Mouse (Mus musculus): ENCODE results near the gene Susd2.

Susd2 gene

DNA sequence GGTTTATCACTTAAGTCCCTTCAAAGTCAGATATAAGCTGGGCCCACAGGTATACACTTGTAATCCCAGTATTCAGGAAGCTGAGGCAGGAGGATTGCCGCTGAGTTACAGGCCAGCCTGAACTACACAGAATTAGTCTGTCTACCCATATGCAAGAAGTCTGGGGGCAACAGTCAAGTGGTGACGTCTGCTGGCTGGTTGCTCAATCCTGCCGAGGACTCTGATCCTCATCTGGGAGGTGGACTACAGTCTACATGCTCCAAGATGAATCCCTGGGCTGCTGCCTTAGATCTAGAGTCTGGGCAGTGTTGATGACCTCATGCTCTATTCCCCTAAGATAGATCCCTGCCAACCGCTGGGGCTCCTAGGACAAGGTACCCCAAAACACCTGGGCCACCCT lies 10.2 kb upstream of the Susd2 start:
- no peak for DNase-seq (ENCODE audit: low read depth)

DNA sequence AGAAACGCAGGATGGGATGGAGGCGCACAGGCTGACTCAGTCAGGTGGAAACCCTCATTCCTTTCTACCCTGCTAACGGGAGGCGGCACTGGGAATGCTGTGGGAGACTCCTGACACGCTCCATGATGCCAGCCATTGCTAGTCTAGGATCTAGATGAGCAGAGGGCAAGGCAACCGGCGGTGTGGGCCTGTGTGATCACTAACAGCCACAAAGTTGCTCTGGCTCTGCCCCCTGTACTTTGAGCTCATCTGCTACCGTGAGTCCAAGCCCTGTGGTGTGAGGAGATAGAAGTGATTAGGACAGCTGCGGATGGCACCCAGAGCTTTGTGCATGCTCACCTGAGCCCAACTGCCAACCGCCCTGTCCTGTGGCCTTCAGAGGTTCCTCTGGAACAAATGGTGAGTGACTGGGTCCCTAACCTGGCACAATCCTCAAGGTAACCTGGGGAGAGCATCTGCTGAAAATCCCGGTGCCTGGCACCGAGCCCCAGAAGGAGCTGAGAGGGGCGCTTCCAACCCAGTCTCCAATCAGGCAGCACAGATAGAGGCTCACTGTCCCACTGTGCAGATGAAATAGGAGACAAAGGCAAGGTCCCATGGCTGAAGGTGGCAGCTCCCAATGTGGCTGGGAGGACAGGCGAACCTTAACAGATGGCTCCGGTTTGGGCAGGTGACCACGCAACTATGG lies 7.7 kb upstream of the Susd2 start:
- DNase-seq (ENCODE audit: low read depth), result no peak

DNA sequence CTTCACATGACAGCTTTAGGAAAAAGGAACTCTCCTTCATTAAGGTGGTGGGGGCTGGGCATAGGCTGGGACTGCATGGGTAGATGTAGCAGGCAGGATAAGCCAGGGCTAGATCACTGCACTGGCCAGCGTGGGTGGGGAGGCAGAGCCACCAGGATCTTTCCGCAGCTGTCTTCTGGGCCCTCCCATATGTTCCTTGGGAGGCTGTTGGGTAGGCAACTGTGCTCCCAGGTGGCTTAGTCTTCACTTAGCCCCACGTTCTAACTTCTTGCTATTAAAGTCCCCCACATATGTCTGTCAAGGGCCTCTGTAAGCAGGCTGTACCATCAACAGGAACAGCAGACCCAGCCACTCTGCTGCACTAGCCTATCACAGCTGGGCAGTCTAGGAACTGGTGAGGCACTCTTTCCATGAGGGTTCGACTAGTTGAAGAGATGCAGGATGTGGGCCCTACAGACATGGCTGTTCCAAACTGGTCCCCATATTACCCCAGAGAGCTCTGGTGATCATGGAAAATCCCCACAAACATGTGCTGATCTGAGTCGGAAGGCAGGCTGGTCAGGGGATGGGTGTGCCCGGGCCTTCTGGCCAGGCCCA lies 6.6 kb upstream of the Susd2 start:
- DNase-seq (ENCODE audit: low read depth), result no peak

DNA sequence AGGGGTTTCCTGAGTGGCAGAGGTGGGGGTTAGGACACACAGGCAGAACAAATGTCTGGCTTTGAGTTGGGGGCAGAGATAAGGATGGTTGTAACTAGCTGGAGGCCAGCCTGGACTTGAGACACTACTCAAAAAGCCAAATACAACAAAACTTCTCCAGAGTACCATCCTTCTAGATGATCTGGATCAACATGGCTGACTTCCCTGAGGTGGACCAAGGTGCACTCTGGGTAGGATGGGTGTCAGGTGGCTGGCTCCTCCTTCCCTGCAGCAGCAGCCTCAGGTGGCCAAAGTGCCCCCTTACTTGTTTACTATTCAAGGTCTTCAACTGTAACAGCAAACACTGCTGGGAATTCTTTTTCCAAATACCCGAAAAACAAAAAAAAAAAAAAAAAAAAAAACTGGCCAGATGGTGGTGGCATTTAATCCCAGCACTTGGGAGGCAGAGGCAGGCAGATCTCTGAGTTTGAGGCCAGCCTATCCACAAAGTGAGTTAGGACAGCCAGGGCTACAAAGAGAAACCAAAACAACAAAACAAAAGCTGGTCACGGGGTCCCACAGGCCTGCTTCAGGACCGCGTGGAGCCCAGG lies 5.7 kb upstream of the Susd2 start:
- DNase-seq (ENCODE audit: low read depth), result no peak

DNA sequence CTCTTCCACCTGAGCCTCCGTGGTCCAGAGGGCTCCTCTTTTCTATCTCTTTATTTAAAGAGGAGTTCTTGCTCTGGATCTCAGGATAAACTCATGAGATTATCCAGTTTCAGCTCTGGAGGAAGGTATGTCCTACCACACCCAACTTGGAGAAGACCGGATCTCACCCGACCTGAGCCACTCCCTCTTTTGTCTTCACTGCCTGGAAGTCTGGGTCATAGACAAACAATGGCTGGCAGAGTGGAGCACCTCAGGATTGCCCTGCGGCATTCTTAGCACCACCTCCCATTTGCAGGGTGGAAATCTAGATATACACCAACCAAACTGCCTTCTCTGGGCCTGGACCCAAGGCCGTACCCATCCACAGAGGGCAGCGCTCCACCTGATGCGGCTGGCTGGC lies 5.2 kb upstream of the Susd2 start:
- no peak for DNase-seq (ENCODE audit: low read depth)

DNA sequence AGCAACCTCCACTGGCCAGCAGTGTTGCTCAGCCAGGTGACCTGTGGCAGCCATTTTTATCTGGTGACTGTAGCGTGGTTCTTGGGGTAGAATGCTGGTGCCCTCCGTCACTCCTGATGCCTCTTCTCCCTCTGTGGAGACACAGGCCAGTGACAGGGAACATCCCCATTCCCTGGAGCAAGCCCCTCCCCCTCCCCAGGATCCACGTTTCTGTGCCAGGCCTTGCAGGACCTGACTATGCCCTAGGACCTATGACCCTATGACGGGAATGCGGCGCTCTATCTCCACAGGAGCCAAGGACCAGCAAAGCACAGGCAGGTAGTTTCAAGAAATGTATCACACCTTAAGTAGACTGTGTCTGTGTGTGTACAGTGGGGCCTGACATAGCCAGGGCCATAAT lies 4.3 kb upstream of the Susd2 start:
- DNase-seq (ENCODE audit: low read depth), result no peak

DNA sequence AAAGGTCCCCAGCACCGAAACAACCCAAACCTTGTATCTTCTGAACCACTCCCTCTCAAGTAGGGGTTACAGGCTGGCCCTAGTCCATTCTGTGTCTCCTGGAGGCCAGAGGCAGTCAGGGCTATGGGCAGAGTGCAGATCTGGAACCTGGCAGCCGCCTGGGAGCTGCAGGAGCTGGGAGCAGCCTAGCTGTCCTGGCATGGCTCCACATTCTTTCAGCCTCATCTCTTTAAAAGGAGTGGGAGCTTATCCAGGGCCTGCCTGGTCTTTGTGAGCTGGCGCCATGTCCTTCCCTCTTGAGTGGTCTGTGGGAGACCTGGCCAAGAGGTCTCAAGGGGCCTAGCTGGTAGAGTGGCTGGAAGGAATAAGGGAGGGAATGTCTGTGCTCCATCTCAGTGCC lies 3.6 kb upstream of the Susd2 start:
- DNase-seq (ENCODE audit: low read depth), result peak; percentile 19

DNA sequence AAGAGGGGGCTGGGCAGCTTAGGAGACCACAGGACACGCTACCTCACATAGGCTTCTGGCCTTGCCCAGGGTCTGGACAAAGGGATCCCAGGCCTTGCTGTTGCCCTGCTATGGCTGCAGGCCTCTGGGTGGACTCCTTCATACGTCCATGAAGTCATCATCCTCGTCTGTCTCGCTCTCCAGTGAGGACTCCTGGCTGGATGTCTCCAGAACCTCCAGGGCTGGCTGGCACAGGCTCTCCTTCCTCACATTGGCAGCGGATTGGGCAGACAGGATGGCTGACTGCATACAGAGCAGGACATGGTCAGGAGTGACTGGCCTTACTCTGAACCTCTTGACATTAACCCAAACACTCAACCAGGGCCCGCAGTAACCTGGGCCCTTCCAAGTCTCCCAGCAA lies 2.6 kb upstream of the Susd2 start:
- no peak for DNase-seq (ENCODE audit: low read depth)

DNA sequence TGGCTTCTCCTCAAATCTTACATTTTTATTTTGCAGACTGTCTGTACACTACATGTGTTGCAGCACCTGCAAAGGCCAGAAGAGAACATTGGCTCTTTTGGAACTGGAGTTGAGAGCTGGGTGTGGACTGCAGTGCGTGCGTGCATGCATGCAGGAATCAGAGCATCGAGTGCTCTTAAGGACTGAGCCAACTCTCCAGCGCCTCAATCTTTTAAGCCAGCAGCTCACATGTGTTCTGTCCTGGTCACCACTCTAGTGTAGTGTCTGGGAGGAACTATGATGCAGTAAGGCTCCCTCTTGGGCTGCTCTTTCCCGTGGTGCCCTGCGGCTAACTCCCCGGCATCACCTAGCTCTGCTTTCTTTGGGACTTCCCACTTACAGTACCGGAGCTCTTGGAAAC lies 1.8 kb upstream of the Susd2 start:
- DNase-seq (ENCODE audit: low read depth), result no peak

DNA sequence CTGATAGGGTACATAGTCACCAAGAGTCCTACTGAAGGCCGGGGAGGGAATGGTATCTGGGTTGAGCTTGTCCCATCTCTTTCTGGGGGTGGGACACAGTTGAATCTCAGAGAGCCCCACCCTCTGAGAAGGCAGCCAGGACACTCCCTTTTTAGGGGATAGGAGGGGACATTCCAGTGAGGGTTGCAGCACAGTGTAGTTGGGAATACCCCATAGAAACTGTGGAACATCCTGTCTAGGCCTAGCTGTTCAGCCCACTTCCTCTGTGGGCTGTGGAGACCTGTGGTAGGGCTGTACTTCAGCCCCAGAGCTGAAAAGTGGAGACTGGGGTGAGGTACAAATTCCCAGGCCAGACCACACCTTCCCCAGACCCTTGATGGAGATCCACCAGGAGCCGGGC lies 917 bp downstream of the Susd2 start:
- no peak for DNase-seq (ENCODE audit: low read depth)

DNA sequence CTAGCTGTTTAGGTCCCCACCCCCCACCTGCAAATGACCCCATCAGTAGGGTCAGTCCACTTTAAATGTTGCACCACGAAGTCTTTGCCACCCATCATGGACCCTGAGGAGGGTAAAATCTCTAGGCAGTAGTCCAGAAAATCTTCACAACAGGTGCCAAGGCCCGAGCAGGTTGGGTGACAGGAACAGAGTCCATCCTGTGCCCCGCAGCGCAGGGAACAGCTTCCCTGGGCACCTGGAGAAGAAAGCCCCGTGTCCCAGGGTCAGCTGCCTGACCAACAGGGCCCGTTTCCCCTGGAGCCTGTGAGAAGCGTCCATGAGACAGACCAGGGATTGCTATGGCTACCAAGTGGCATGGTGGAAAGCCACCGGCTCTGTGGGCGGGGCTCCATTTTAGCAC lies 1.4 kb downstream of the Susd2 start:
- DNase-seq (ENCODE audit: low read depth), result no peak

DNA sequence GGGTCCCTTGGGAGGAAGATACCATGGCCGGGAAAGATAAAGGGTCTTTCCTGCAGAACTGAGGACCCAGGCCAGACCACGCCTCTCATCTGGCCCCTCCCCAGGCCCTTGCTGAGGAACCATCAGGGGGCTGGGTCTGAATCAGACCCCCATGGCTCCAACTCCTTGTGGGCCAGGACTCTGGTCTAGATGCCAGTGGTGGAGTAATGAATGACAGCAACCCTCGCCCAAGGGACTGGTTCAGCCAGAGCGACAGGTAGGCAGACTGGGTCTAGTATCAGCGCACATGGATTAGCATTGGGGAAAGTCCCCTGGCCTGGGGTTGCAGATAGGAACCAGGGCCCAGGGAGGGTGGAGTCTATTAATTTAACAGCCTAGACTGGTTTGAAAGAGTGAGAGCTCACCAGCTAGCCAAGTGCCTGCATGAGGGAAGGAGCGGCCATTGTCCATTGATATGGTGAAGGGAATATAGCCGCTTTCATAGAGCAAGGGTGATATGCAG lies 2.0 kb downstream of the Susd2 start:
- no peak for DNase-seq (ENCODE audit: low read depth)

DNA sequence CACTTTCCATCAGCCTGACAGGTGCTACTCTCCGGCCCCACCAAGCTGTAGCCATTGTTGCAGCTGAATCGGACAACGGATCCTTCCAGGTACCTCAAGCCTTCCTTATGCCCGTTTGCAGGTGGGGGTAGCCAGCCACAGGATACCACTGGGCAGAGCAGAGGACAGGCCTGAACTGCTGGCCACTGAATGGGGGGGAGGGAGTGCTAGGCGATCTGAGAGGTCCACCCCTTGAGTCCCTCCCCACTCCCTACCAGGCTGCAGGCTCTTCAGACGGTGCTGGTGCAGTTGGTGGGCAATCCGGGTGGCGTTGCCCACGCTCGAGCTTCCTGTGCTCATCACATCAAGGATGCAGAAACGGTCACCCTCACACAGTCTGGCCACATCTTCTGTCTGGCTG lies 6.1 kb downstream of the Susd2 start:
- DNase-seq (ENCODE audit: low read depth), result no peak

DNA sequence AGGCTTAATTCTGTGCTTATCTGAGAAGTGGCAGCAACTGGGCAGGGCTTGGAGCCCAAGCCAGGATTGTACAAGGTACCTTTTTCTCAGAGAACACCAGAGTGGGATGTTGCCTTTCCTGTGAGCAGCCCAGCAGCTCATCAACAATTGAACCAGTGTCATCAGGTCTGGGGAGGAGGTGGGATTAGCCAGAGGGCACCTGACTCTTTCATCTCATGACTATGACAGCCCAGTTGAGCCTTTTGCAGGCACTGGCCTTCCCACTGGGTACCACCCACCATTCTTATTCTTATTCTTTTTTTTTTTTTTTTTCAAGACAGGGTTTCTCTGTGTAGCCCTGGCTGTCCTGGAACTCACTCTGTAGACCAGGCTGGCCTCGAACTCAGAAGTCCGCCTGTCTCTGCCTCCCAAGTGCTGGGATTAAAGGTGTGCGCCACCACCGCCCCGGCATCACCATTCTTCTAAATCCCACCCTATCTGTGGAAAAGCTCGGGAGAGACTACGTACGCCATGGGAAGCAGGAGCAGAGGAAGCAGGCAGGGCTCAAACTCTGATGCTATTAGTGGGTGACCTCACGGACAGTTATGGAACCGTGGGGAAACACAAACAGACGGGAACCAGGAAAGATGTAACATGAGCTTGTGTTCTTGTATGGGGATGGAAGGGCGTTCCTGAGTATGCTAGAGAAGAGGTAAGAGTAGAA lies 7.6 kb downstream of the Susd2 start:
- no peak for DNase-seq (ENCODE audit: low read depth)

DNA sequence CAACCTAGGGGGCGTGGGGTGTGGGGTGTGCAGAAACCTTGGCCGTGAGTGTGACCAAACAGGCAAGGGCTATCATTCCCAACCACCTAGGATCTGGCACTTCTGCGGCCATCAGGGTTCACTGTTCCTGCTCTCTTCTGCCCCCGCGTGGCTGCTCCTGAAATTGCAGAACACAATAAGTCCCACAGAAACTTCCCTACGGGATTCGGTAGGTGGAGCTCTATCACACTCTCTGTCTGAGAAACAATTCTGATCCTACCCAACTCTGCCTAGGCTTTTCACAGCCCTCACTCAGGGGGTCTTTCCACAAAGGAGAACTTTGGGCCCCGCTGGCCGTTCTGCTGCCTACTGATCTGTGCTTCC lies 8.1 kb downstream of the Susd2 start:
- DNase-seq (ENCODE audit: low read depth), result peak; percentile 40

DNA sequence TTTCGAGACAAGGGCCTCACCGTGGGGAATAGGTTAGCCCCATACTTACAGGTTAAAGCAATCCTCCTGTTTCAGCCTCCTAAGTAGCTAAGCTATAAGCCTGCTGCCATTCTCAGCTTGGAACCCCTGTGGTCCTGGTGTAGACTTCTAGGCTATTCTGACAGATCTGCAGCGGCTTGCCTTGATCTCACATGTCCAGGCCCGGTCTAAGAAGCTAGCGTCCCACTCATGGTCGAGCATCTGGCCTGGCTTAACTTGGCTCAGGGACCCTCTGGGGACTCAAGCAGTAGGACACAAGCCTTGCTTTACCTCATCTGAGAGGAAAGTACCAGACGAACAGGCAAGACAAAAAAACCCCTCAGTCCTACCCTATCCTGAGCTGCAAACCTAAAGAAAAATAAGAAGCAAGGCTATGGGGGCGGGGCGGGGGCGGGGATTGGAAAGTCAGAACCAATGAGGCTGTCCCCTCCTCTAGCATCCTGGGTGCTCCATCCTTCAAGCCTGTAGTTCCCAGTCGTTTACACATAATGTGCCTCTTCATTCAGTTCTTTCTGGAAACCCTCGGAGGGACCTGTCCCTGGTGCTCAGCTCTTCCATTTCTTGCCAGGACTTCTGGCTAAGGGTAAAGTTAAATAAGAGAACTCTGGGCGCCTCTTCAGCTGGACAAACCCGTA lies 8.7 kb downstream of the Susd2 start:
- DNase-seq (ENCODE audit: low read depth), result no peak

DNA sequence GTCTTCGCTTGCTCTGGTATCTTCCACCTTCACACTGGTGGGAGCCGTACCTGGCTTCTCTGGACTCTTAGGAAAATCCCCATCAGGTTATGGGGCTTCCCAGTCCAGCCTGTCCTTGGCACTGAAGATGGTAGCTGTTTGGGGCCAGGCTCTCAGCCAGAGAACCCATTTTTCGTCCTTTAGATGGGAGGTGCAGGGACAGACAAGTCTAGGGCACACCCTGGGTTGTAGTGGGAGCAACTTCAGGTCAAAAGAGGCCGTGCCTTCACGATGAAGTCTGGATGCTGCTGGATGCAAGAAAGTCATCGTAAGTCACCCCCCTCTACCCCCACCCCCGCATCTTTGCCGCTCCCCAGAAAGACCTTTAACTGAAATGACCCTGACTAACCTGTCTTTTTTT lies 9.2 kb downstream of the Susd2 start:
- no peak for DNase-seq (ENCODE audit: low read depth)

DNA sequence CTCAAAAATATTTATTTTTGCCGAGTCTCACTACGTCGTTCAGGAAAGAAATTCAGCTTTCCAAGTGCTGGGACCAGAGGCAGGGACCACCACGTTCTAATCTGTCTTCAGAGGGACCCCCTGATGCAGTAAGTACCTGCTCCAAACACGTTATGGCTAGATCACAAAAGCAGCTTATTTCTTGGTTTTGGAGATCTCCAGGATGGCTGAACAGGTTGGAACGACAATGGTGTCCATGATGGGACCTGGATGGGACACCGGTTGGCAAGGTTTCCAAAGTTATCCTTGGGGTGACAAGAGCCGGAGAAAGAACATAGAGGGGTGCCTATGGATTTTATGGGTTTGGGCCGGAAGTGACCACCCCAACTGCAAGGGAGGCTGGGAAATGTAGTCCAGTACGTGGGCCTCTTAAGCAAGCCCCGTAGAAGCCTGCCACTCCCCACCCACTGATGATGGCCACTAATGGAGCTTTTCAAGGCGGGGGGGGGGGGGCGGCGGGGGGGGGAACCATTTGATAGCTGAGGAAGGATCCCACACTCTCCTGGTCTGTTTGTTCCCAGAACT lies 10.2 kb downstream of the Susd2 start:
- DNase-seq (ENCODE audit: low read depth), result no peak

DNA sequence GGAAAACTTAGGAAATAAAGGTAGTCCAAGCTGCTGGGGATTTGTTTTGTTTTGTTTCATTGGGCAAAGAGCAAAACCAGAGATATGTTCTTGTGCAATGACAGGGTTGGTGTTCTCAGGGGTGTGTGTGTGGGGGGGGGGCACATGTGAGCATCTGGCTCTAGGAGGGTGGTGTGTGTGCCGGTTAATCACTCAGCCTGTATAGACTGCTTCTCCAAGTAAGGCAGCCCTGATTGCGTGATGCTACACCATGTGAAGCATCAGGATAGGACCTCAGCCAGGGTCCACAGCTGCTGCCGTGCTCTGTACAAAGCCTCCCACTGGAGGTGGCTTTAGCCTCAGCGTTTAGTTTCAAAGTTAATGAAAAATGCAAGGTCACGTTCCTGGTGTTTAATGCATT lies 10.8 kb downstream of the Susd2 start:
- DNase-seq (ENCODE audit: low read depth), result peak; percentile 43

DNA sequence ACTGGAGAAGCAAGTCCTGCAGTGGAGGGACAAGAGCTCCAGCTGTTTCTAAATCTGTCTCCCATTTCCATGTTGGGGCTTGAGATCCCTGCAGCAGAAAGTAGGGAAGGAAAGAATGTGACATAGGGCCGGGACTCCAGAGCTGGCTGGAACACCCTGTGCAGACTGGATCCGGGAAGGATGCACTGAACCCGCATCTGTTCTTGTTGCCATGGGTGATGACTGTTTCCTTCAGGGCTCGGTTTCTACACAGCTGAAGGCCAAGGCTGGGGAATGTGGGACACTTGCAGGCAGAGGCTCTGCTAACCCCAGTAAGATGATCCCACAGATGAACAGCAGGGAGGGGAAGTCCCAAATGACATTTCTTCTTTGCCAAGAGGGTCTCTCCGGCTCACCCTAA lies 11.2 kb downstream of the Susd2 start:
- DNase-seq (ENCODE audit: low read depth), result no peak

DNA sequence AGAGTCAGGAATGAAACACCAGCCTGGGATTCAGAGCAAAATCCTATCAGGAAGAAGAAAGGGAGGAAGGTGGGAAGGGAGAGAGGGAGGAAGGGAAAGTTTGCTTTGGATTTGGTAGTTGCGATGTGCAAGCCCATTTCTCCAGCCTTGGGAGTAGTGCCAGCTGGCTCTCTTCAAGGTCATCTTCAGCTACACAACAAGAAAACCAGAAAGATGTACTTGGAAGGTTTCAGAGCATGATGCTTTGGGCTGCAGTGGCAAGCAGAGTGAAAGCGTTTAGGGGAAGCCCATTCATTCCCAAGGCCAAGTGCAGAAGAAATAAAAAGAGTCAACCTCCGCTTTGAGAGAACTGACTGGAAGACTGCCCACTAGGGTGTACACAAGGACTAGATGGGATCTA lies 16.3 kb downstream of the Susd2 start:
- no peak for DNase-seq (ENCODE audit: low read depth)

DNA sequence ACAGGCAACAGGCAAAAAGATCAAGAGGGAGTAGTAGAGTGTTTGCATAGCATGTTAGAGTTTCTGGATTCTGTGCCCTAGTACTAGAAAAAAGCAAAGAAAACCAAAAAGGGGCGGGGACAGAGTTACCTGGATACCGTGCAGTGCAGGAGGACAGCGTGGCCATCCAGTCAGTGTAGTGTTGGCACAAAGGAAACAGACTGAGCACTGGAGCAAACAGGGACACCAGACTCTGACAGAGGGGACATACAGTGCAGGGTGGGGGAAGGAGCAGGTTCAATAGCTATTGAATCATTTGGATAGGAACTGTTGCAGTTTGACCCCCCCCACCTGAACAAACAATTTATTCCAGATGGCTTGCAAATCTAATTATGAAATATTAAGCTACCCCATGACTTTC lies 16.8 kb downstream of the Susd2 start:
- no peak for DNase-seq (ENCODE audit: low read depth)

Data from fibroblast of lung, adult 2 months (primary cell).